Mouse (Mus musculus): ENCODE measurements around the gene Nr2f6.
A peak's percentile ranks its signal among the peaks of the same experiment; 100 is the strongest.

The Nr2f6 gene

GRCm38 (mm10) chr8:71391696-71392095, 9.9 kb upstream of the Nr2f6 start:
- DNase-seq (ENCODE audit: low spot score in 2 of 2): no peak

- DNase-seq (ENCODE audit: low spot score in 2 of 2): no peak
These were observed 6.5 kb upstream of the Nr2f6 start for GRCm38 (mm10) chr8:71388267-71388666.

GRCm38 (mm10) chr8:71385212-71385835, 3.6 kb upstream of the Nr2f6 start:
- no peak for DNase-seq (ENCODE audit: low spot score in 2 of 2)

GRCm38 (mm10) chr8:71383860-71384259, 2.1 kb upstream of the Nr2f6 start:
- no peak for DNase-seq (ENCODE audit: low spot score in 2 of 2)

GRCm38 (mm10) chr8:71383396-71383795, 1.6 kb upstream of the Nr2f6 start:
- DNase-seq (ENCODE audit: low spot score in 2 of 2): no peak

GRCm38 (mm10) chr8:71381971-71382961, 506 bp upstream of the Nr2f6 start:
- DNase-seq (ENCODE audit: low spot score in 2 of 2): peak in 1 of 2 experiments; percentile 71

GRCm38 (mm10) chr8:71380178-71381171, 1.3 kb downstream of the Nr2f6 start:
- DNase-seq (ENCODE audit: low spot score in 2 of 2): no peak

- no peak for DNase-seq (ENCODE audit: low spot score in 2 of 2)
These were observed 2.2 kb downstream of the Nr2f6 start for GRCm38 (mm10) chr8:71379512-71380075.

- no peak for DNase-seq (ENCODE audit: low spot score in 2 of 2)
These were observed 2.8 kb downstream of the Nr2f6 start for GRCm38 (mm10) chr8:71379008-71379407.

- no peak for DNase-seq (ENCODE audit: low spot score in 2 of 2)
These were observed 5.2 kb downstream of the Nr2f6 start for GRCm38 (mm10) chr8:71376423-71377030.

GRCm38 (mm10) chr8:71375581-71376422, 6.0 kb downstream of the Nr2f6 start:
- peak; percentile 66 to 72 for DNase-seq (ENCODE audit: low spot score in 2 of 2)

GRCm38 (mm10) chr8:71374616-71375206, 7.0 kb downstream of the Nr2f6 start:
- DNase-seq (ENCODE audit: low spot score in 2 of 2): no peak

- no peak for DNase-seq (ENCODE audit: low spot score in 2 of 2)
These were observed 8.8 kb downstream of the Nr2f6 start for GRCm38 (mm10) chr8:71373000-71373399.

- no peak for DNase-seq (ENCODE audit: low spot score in 2 of 2)
These were observed 9.3 kb downstream of the Nr2f6 start for GRCm38 (mm10) chr8:71372427-71372826.

- peak; percentile 96 to 98 for DNase-seq (ENCODE audit: low spot score in 2 of 2)
These were observed 10.4 kb downstream of the Nr2f6 start, which contains the start of gene Ocel1 for GRCm38 (mm10) chr8:71371236-71371848. Gene Ocel1, plus strand, starts transcription at chr8:71371298.

GRCm38 (mm10) chr8:71370711-71371235, 11.0 kb downstream of the Nr2f6 start:
- DNase-seq (ENCODE audit: low spot score in 2 of 2): no peak

GRCm38 (mm10) chr8:71369040-71369718, 12.6 kb downstream of the Nr2f6 start:
- DNase-seq (ENCODE audit: low spot score in 2 of 2): no peak

- DNase-seq (ENCODE audit: low spot score in 2 of 2): no peak
These were observed 13.4 kb downstream of the Nr2f6 start for GRCm38 (mm10) chr8:71368366-71368765.

Data from right cerebral cortex, adult 2 months (tissue).